Mouse (Mus musculus) liver, postnatal 0 days (tissue): ENCODE results near the gene Tmem203. TPM values are rescaled to one million over a fixed set of nuclear protein-coding genes. Genes with fewer than 3 reads are reported as not detected.
A peak's percentile ranks its signal among the peaks of the same experiment; 100 is the strongest.

Experiments used
- ATAC-seq: fragments of 200-750 bp; cut with Nextera tagmentation; 2 replicates; pipeline ENCODE4 v1.8.0; 2017; ENCODE audit warnings: mild to moderate bottlenecking, moderate library complexity
- DNase-seq: peaks from one replicate; pipeline ENCODE4 v3.0.0-alpha.2; 2016
- H3K27ac ChIP-seq: fragments of 300-500 bp; sonication (generic); 2 replicates; pipeline ENCODE4 v1.5.1; 2014; ENCODE audit warnings: antibody characterized with exemption, moderate library complexity, mild to moderate bottlenecking, low read depth
- H3K27me3 ChIP-seq: fragments of 300-500 bp; sonication (generic); 2 replicates; pipeline ENCODE4 v1.6.1; 2014; ENCODE audit warnings: low read length, control low read depth, mixed read lengths; ENCODE audit not compliant: insufficient read depth
- H3K36me3 ChIP-seq: fragments of 300-500 bp; sonication (generic); replicated peaks from 2 replicates; pipeline ENCODE4 v1.6.1; 2014; ENCODE audit warnings: mild to moderate bottlenecking, control low read depth, low read length, moderate library complexity, mixed read lengths; ENCODE audit not compliant: insufficient read depth
- H3K4me1 ChIP-seq: fragments of 300-500 bp; sonication (generic); 2 replicates; pipeline ENCODE4 v1.6.1; 2014; ENCODE audit warnings: antibody characterized with exemption, mild to moderate bottlenecking, control low read depth; ENCODE audit not compliant: insufficient read depth
- H3K4me2 ChIP-seq: fragments of 300-500 bp; sonication (generic); 2 replicates; pipeline ENCODE4 v1.6.1; 2014; ENCODE audit warnings: low read depth, mild to moderate bottlenecking, low read length, moderate library complexity, mixed read lengths
- H3K4me3 ChIP-seq: fragments of 300-500 bp; sonication (generic); 2 replicates; pipeline ENCODE4 v1.5.1; 2014; ENCODE audit warnings: low read depth, low read length
- H3K9ac ChIP-seq: fragments of 300-500 bp; sonication (generic); replicated peaks from 2 replicates; pipeline ENCODE4 v1.6.1; 2014; ENCODE audit warnings: mild to moderate bottlenecking, moderate library complexity
- H3K9me3 ChIP-seq: fragments of 300-500 bp; sonication (generic); 2 replicates; pipeline ENCODE4 v1.6.1; 2016; ENCODE audit warnings: mild to moderate bottlenecking, control low read depth, low read length, mixed read lengths
- CTCF ChIP-seq: sonication (generic); IDR thresholded peaks from 2 replicates; pipeline ENCODE4 v1.5.1; 2016; ENCODE audit warnings: antibody characterized with exemption, low read depth
- EP300 ChIP-seq: IDR thresholded peaks from 2 replicates; pipeline ENCODE4 v1.6.1; 2016; ENCODE audit warnings: antibody characterized with exemption, low read depth, mild to moderate bottlenecking
- WGBS: fragments of 180-500 bp; shearing (Covaris S2); extraction: QIAGEN DNeasy Blood & Tissue Kit; methylation state at CpG from one replicate; pipeline ENCODE4 v1.1.7; 2014; ENCODE audit not compliant: insufficient replicate concordance; 5-methylcytosine and 5-hydroxymethylcytosine counted together
- polyA plus RNA-seq: library from polyadenylated mRNA; unstranded; fragments of >200 nt; fragmentation: Nextera tagmentation; extraction: Ambion mirVana; gene quantifications from 2 replicates; pipeline ENCODE4 v1.2.1, GENCODE M21; 2015

Gene Tmem203
- polyA plus RNA-seq, 1 experiment from 2014 or later: 34.0 TPM

DNA sequence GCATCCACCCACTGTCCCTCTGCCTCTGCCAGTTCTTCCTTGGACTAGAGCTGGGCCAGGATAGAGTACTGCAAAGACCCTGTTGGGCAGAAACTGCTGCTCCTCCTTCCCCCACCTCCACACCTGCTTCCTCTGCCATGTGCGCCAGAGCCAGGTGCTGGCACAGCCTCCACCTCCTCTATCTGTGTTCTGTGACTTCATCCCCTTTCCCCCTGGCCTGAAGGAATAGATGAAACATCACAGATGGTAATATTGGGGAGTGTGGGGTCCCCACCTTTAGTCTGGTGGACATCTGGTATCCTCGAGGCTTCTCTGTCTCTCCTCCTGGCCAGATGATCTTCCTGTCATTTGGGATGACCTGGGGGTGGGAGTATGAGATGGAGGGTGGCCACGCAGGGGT lies 48.2 kb downstream of the Tmem203 start:
- no peak for ATAC-seq

DNA sequence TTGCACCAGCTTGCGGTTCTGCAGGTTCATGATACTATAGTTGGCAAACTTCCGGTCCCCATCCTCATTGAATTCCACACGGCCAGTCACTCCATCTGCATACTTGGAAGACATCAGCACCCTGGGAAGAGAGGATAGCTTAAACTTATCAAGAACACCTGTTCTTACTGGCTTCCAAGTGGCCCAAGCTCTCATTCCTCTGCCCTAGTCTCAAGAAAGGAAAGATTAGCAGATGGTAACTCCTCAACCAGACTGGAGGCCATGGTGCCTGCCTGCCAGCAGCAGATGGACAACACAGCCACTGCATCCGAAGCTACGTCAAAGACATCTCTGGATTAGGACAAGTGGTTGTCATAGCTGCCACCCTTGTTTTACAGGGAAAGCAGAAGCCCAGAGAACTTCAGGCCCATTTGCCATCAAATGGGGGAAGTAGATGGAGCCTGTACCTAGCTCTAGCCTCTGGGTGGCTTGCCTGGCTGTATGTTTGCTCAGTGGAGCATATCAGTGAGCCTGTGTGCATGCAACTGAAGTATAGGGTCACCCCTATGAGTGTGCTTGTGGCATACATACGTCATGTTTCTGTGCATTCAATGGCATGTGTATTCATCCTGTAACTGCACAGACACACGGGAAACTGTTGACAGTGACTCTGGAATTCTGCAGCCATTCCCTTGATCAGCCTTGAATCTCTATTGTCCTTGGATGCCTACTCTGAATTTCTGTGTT lies 48.9 kb downstream of the Tmem203 start:
- no peak overlapping the region for H3K4me2 ChIP-seq
- no peaks in the 10 kb centered on the region for H3K9me3 ChIP-seq
- H3K27ac ChIP-seq: no peak overlapping the region
- no peak for DNase-seq
- no peak overlapping the region for H3K9ac ChIP-seq
- TF ChIP-seq CTCF (no peak), EP300 (no peak)
- WGBS: 56% methylated on average over 7 of the region's 7 CpGs
- H3K4me3 ChIP-seq: no peak overlapping the region
- H3K27me3 ChIP-seq: peaks cover 32% of the 10 kb centered on the region
- H3K4me1 ChIP-seq: no peaks in the 10 kb centered on the region; the same call in 1 of the 2 replicates
- H3K36me3 ChIP-seq: no peaks in the 10 kb centered on the region
- ATAC-seq: no peak

More for the DNA sequence above, 48.2 kb downstream of the Tmem203 start:
- Histone ChIP-seq H3K4me2 (no peak overlapping the region), H3K4me3 (no peak overlapping the region), H3K9me3 (no peaks in the 10 kb centered on the region), H3K27me3 (peaks cover 26% of the 10 kb centered on the region), H3K9ac (no peak overlapping the region), H3K36me3 (no peaks in the 10 kb centered on the region), H3K4me1 (no peaks in the 10 kb centered on the region; the same call in 1 of the 2 replicates), H3K27ac (no peak overlapping the region)
- no peak for TF ChIP-seq CTCF
- TF ChIP-seq EP300: no peak
- 60% methylated on average over 3 of the region's 3 CpGs for WGBS
- no peak for DNase-seq

DNA sequence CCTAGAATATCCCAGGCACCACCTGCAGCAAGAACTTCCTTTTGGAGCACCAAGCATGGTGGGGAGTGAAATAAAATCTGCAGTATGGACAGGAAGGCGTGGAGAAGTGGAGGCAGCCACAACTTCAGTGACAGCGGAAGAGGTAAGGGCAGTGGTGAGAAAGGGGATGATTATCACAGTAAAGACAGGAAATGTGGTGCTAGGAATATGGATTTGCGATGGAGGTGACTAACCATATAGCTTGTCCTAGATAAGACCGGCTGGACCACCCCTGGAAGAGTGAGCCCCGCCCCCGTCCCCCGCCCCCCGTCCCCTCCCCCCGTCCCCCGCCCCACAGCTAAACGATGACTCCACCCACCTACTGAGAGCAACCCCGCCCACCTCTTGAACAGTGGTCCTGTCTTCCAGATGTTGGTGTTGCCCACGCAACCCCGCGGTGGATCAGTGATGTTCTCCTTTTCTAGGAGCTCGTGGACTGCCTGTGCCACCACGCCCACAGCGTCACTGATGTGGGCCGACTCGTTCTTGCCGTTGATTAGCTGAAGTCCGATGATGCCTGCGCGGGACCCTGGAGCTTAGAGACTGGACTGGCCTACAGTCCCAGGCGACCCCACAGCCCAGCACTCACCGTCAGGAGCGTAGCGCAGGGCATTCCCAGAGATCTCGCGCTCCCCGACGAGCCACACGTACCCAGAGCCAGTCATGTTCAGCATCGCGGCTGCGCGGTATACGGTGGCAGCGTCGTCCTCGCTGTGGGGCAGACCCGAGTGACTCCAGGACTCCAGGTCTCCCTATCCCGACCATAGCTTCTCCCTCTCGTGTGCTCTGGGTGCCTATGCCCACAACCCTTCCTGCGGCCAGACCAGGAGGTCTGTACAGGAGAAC lies 49.7 kb downstream of the Tmem203 start:
- Histone ChIP-seq H3K4me3 (peak overlapping the region; percentile 13), H3K4me1 (no peaks in the 10 kb centered on the region; the same call in 1 of the 2 replicates), H3K27ac (no peak overlapping the region), H3K36me3 (no peaks in the 10 kb centered on the region), H3K27me3 (peaks cover 35% of the 10 kb centered on the region), H3K4me2 (peak overlapping the region; percentile 51), H3K9ac (no peak overlapping the region), H3K9me3 (no peaks in the 10 kb centered on the region)
- 2% methylated on average over 44 of the region's 45 CpGs for WGBS
- DNase-seq (no peak), ATAC-seq (no peak)
- TF ChIP-seq CTCF: no peak
- no peak for TF ChIP-seq EP300

Other genes with a start within 250 kb of the Tmem203 start
- 29.0 and 32.1 TPM in 2 replicates for gene Nsmf, start 201.1 kb upstream of the Tmem203 start, polyA plus RNA-seq
- gene Entpd8, start 175.1 kb upstream of the Tmem203 start, polyA plus RNA-seq: 23.8 and 25.9 TPM in 2 replicates
- 0.52 and 0.59 TPM in 2 replicates for gene Noxa1, start 160.3 kb upstream of the Tmem203 start, polyA plus RNA-seq
- 1.3 and 1.7 TPM in 2 replicates for gene Nrarp, start 74.7 kb upstream of the Tmem203 start, polyA plus RNA-seq
- 5.4 and 6.0 TPM in 2 replicates for gene Tor4a, start 58.6 kb upstream of the Tmem203 start, polyA plus RNA-seq
- 19.3 and 22.3 TPM in 2 replicates for gene Nelfb, start 44.0 kb upstream of the Tmem203 start, polyA plus RNA-seq
- not detected in 2 replicates for gene Stpg3, start 40.8 kb upstream of the Tmem203 start, polyA plus RNA-seq
- gene Fam166a, start 36.7 kb upstream of the Tmem203 start, polyA plus RNA-seq: not detected in 2 replicates
- 263 and 294 TPM in 2 replicates for gene Tubb4b, start 30.7 kb upstream of the Tmem203 start, polyA plus RNA-seq
- not detected in 2 replicates for gene Slc34a3, start 21.1 kb upstream of the Tmem203 start, polyA plus RNA-seq
- not detected in 2 replicates for gene Rnf224, start 18.7 kb upstream of the Tmem203 start, polyA plus RNA-seq
- gene Rnf208, start 13.2 kb upstream of the Tmem203 start, polyA plus RNA-seq: 0.11 TPM in 1 of 2 replicates, not detected in the other
- not detected in 2 replicates for gene Cysrt1, start 13.0 kb upstream of the Tmem203 start, polyA plus RNA-seq
- 1.2 and 1.4 TPM in 2 replicates for gene AL732309.1, start 8.6 kb upstream of the Tmem203 start, polyA plus RNA-seq
- 5.3 TPM in 2 replicates for gene Tprn, start 7.2 kb downstream of the Tmem203 start, polyA plus RNA-seq
- gene Ssna1, start 17.0 kb downstream of the Tmem203 start, polyA plus RNA-seq: 77.2 and 81.7 TPM in 2 replicates
- 19.8 and 22.8 TPM in 2 replicates for gene Anapc2, start 17.0 kb downstream of the Tmem203 start, polyA plus RNA-seq
- gene Tmem210, start 32.7 kb downstream of the Tmem203 start, polyA plus RNA-seq: not detected in 2 replicates
- not detected in 2 replicates for gene Lrrc26, start 34.5 kb downstream of the Tmem203 start, polyA plus RNA-seq
- gene Grin1, start 63.7 kb downstream of the Tmem203 start, polyA plus RNA-seq: not detected in 2 replicates
- 15.7 and 16.5 TPM in 2 replicates for gene Man1b1, start 76.9 kb downstream of the Tmem203 start, polyA plus RNA-seq
- gene Dpp7, start 100.9 kb downstream of the Tmem203 start, polyA plus RNA-seq: 12.8 and 15.4 TPM in 2 replicates
- 18.7 and 19.4 TPM in 2 replicates for gene Uap1l1, start 110.2 kb downstream of the Tmem203 start, polyA plus RNA-seq
- gene Sapcd2, start 116.9 kb downstream of the Tmem203 start, polyA plus RNA-seq: 5.5 and 7.4 TPM in 2 replicates
- gene Entpd2, start 140.4 kb downstream of the Tmem203 start, polyA plus RNA-seq: 2.9 and 3.6 TPM in 2 replicates
- gene Npdc1, start 143.9 kb downstream of the Tmem203 start, polyA plus RNA-seq: 5.2 and 5.4 TPM in 2 replicates
- gene Fut7, start 167.8 kb downstream of the Tmem203 start, polyA plus RNA-seq: 0.78 and 0.97 TPM in 2 replicates
- 0.71 and 0.87 TPM in 2 replicates for gene Abca2, start 173.3 kb downstream of the Tmem203 start, polyA plus RNA-seq
- 0.77 and 1.4 TPM in 2 replicates for gene Clic3, start 201.4 kb downstream of the Tmem203 start, polyA plus RNA-seq
- gene Paxx, start 205.7 kb downstream of the Tmem203 start, polyA plus RNA-seq: 14.7 and 17.1 TPM in 2 replicates
- gene Ptgds, start 214.6 kb downstream of the Tmem203 start, polyA plus RNA-seq: 0.83 and 1.0 TPM in 2 replicates
- gene Lcn12, start 238.5 kb downstream of the Tmem203 start, polyA plus RNA-seq: not detected in 2 replicates
- gene Fbxw5, start 245.3 kb downstream of the Tmem203 start, polyA plus RNA-seq: 26.7 and 26.9 TPM in 2 replicates
- 106 and 107 TPM in 2 replicates for gene C8g, start 246.3 kb downstream of the Tmem203 start, polyA plus RNA-seq